Mouse (Mus musculus) stomach, postnatal 0 days (tissue): ENCODE data around the gene Gnat1.

Source experiments
- CTCF ChIP-seq: IDR thresholded peaks from 2 replicates; pipeline ENCODE4 v1.5.1; 2016; ENCODE audit warnings: antibody characterized with exemption, low read depth, mild to moderate bottlenecking, moderate library complexity
- EP300 ChIP-seq: optimal IDR thresholded peaks from 2 replicates; pipeline ENCODE3; 2016; ENCODE audit warnings: antibody characterized with exemption

DNA sequence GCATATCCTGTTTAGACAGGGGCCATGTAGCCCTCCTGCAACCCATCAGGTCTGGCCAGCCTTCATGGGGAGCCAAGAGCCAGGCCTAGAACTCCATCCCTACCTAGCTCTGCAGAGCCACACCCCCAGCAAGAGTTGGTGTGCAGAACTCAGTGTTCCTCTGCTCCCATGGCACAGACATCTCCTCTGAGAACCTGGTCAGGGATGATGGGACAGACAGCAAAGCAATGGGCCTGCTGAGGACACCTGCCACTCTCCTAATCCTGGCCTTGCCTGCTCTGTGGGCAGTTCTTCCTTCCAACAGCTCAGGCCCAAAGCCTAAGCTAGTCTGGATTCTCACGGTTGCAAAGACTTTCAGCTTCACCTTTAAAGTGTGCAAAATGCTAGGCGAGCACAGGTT lies 36.1 kb upstream of the Gnat1 start:
- no peak for TF ChIP-seq CTCF
- TF ChIP-seq EP300: no peak
